Mouse (Mus musculus): ENCODE measurements around the gene Alkbh2.

The Alkbh2 gene

DNA sequence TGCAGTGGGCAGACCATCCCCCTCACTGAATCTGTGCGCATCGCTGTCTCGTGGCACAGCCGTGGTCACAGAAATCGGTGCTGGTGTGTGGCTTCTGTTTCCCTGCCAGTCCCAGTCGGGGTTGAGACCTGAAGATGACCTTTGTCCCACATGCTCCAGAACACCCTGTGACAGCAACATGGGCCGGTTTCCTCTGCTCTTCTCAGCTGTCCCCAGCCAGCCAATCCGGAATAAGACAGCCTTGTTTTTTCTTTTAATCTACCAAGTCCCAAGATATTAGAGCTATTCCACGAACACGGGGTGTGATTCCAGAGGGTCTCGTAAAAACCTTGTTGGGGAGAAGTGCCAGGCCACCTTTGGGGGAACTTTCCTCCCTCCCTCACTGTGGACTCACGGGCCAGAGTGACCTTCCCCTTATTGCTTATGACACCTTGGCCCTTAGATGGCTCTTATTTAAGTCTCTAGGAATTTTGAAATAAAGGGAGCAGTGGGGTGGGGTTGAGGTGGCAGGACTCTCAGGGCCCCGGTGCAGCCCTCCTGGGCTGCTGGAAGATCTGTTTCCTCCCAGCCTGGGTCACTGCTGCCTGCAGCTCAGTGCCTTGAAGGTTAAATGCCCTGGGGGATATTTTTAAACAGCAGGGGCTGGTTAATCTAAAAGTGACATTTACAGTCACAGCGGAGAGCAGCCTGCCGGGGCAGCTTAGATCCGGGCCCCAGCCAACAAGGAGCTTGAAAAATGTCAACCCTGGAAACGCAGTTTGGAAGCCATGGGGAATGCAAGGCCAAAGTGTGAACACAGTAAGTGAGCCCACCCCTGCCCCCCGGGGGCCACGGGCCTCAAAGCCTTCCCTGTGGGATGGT lies 18.2 kb upstream of the Alkbh2 start, which contains the start of gene Acacb:
Gene Acacb, plus strand, starts transcription at position 508 of the 861 bp plus-strand sequence.
- no peak for DNase-seq (ENCODE audit: inconsistent ontology term)

DNA sequence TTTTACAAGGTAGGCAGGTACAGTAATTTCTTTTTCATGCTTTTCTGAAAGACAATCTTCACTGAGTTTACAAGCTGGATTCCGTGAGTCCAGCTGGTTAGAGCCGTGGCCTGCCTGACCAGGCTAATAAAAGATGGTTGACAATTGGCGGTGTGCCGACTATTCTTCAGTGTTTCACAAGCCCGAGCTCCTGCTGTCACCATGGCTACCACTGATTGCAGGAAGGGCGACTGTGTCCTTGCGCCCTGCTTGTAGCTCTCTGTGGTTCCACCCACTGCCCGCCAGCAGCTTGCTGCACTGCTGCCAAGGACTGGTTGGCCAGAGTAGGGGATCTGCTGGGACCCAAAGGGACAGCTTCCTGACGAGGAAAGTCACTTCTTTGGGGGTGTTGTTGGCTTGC lies 11.2 kb upstream of the Alkbh2 start:
- peak; percentile 89 for DNase-seq (ENCODE audit: inconsistent ontology term)

DNA sequence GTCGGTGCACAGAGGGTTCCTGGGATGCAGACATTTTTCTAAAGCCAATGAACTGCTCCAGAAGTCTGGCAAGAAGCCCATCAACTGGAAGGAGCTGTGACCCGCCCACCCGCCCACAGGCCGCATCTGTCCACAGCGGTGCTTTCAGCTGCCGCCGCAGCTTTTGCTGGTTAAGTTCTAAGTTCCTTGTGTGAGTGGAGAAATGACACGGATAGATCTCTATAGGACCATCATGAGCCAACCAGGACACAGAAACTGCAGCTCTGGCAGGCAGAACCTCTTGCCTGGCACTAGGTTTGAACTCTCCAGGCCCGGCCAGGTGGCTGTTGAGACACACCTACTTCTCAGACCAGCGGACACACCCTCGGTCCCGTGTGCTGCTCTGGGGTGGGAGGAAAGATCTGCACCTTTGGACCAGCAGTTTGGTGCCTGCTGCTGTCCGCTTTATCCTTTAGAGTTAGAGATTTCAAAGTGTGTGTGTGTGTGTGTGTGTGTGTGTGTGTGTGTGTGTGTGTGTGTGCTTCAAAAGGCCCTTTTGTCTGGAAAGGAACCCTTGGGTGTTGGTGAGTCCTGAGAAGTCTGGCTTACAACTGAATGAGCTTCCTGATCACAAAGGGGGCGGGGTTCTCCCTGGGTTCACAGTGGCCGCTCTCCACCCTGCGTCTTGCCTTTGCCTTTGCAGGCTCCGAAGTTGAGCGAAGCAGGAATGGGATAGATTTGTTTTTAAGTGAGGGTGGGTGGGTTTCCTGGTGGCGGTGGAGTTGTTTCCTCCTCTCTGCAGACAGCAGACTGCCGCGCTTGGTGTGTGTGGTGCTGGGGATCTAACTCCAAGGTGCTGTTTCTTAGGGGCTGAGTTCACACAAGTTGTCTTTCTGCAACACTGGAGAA lies 10.5 kb upstream of the Alkbh2 start:
- peak; percentile 48 for DNase-seq (ENCODE audit: inconsistent ontology term)

DNA sequence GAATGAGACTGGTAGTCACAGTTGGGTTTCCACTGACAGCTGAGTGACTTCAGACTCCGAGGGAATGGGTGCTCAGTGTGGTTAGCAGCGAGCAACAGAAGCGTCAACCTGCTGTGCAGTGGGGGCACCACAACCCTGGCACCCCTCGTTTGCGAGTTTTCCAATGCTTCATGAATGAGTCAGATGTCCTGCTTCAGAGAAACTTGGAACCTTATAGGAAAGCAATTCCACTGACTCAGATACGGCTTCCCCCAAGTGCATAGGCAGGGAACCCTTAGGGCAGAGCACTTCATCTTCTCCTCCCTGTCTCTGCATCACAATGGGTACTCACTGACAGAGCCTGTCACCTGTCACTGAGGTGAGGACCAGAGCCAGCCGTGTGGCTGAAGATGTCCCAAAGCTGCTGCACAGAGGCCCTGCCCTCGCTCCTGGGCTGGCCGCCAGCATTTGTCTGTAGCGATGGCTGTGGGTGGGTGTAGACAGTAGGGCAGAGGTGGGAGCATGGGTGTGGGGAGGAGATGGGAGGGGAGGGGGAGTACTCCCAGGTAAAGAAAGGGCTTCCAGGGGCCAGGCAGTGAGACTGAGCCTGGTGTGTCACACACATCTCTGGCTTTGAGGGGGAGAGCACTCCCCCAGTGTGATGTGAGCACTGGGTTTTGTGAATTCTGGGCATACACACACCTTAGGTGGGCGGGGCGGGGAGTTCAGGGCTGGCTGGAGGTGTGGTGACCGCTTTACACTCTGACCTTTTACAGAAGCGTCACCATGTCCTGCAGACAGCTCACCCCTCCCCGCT lies 9.7 kb upstream of the Alkbh2 start:
- peak; percentile 72 for DNase-seq (ENCODE audit: inconsistent ontology term)

DNA sequence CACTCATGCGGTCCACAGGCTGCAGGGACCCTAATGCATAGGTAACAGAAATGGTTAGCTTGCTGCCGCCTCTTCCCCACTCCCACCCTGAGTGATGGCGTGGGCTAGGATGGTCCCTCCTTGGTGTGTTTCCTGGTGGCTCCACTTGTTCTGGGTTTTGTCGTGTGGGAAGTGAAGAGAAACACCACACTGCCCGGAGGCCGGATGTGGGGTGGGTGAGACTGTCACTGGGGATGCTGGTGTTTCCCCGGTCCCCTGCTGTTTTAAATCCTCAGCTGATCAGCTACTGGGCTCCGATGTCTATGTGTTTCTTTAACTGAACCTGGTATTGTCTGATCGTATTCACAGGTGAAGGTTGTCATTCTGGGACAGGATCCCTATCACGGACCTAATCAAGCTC lies 7.5 kb upstream of the Alkbh2 start:
- DNase-seq (ENCODE audit: inconsistent ontology term), result no peak

DNA sequence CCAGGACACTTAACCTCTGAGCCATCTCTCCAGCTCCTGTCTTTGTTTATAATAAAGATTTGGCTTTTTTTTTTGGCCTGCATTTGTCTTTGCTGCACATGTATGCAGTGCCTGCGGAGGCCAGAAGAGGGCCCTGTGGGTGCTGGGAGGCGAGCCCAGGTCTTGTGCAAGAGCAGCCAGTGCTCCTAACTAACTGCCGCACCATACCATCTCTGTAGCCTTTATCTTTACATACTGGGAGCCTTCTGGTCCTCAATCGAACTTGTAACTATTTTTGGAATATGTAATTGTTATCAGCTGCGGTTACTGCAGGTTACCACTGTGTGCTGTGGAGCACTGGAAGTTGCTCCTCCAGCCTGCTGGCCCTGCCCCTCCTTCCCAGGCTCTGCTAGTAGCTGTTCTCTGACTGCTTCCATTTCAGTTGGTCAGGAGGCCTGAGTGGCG lies 6.1 kb upstream of the Alkbh2 start:
- DNase-seq (ENCODE audit: inconsistent ontology term), result peak; percentile 48

DNA sequence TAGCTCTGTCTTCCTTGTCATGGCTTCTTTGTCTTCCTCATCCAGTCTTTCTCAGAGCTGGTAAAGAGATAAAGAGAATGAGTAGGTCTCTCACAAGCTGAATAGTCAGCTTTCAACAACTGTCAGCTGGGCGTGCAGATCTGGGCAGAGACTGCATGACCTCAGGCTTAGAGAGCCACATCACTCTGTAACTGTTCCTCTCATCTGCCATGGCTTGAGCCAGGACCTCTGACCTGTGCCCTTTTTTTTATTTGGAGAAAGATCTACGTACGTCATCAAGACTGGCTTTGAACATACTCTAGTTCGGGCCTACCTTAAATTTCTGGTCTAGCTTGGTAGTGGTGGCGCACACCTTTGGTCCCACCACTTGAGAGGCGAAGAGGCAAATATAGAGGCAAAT lies 4.8 kb upstream of the Alkbh2 start:
- DNase-seq (ENCODE audit: inconsistent ontology term), result no peak

DNA sequence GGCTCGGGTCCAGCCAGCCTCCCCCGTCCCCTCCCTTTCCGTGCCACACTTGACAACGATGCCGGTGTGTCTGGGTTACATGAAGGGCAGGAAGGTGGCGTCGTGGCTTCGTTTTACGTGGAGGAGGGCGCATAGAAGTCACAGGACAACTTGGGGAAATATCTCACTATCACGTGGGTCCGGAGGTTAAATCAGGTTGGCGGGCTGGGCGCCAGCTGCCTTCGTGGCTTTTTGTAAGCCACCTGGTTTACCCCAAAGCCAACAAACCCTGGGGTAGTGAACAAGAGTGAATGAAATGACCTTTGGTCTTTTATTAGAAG lies 3.5 kb upstream of the Alkbh2 start:
- DNase-seq (ENCODE audit: inconsistent ontology term), result peak; percentile 66

DNA sequence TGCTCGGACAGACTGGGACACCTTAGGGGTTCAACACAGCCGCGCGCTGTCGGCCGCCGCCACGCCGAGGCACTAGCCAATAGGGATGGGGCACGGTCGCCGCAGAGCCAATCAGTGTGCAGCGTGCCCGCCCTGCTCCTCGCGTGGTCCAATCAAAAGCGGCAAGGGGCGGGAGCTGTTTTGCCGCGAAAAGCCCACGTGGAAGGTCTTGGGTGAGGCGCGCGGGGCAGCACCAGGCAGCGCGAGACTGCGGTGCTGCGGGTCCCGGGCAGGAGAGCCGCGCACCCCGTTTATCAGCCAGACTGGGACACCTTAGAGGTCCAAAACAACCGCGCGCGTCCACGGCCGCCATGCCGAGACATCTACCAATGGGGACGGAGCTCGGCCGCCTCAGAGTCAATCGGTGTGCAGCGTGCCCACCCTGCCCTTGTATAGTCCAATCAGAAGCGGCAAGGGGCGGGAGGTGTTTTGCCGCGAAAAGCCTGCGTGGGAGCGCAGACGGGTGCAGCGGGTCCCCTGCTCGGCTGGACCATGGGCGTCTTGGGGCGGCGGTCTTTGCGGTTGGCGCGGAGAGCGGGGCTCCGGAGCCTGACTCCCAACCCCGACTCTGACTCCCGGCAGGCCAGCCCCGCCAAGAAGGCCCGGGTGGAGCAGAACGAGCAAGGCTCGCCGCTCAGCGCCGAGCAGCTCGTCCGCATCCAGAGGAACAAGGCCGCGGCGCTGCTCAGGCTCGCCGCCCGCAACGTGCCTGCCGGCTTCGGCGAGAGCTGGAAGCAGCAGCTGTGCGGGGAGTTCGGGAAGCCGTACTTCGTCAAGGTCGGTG lies 2.9 kb upstream of the Alkbh2 start:
- peak; percentile 93 for DNase-seq (ENCODE audit: inconsistent ontology term)

DNA sequence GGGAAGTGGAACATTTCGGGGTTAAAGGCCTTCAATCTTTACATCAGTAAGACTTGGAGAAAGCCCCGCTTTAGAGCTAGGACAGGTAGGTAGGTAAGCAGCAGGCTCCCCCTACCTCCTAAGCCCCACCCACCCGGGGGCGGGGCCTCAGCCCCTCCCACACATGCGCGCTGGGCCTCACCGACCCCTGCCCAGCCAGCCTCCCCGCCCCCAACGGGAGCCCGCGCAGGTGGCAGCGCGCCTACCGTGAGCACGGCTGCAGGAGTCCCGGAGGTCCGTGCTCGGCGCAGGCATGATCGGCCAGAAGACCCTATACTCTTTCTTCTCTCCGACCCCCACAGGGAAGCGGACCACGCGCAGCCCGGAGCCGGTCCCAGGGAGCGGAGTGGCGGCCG lies 2.2 kb upstream of the Alkbh2 start, which contains the start of gene Ung:
Gene Ung, plus strand, starts transcription at position 176 of the 395 bp plus-strand sequence.
- DNase-seq (ENCODE audit: inconsistent ontology term), result peak; percentile 50

DNA sequence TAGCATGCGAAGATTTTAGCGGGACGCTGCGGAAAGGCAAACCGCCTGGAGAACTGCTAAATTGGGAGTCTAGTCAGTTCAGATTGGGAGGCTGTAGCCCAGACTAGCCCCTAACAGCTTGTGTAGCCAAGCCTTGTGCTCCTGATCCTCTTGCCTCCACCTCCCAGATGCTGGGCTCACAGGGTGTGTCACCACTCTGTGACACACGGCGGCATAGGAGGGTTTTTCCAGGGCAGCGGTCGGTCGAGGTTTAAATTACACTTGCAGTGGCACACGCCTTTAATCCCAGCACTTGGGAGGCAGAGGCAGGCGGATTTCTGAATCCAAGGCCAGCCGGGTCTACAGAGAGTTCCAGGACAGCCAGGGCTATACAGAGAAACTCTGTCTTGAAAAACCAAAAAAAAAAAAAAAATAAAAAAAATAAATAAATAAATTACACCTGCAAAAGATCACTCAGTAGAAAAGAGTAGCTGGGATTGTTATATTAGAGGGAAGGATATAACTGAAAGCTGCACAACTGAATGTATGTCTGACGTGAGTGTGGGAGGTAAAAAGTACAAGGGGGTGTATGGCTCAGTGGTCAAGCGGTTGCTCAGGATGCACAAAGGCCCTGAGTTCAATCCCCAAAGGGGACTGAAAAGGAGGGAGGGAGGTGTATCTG lies 1.7 kb upstream of the Alkbh2 start:
- no peak for DNase-seq (ENCODE audit: inconsistent ontology term)

DNA sequence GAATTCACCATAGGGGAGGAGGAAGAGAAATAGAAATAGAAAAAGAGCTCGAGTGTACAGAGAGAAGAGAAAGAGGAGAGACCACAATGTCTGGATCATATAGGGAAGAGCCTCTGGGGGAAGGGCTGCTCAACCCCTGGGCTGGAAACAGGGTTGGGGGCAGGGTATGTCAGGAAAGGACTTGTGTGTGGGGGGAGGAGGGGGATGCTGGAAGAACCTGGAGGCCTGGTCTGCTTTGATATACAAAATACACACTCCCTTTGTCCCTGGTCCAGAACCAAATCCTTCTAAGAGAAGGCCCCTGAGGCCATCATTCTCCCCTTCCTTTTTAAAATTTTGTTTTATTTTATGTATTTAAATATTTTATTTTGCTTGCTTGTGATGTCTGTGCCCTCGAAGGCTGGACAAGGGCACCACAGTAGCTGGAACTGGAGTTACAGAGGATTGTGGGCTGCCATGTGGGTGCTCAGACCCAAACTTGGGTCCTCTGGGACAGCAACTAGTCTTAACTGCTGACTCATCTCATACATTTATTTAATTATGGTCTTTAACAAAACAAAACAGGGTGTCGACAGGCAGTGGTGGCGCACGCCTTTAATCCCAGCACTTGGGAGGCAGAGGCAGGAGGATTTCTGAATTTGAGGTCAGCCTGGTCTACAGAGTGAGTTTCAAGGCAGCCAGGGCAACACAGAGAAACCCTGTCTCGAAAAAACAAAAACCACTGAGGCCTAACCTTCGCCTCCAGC lies 1.3 kb downstream of the Alkbh2 start:
- DNase-seq (ENCODE audit: inconsistent ontology term), result no peak

DNA sequence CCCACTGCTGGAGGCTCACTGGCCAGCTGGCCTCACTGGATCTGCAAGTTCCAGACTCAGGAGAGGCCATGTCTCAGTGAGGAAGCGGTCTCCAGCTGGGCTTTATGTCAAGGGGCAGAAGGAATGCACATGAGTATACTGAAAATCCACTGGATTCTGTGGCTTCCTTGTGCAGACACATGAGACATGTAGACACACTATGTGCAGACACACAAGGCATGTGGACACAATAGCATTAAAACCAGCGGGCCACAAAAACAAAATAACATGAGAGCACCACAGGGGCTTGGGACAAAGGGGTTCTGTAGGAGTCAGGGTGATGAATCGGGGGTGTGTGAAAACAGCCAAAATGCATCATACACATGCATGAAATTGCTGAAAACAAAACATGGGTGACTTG lies 2.0 kb downstream of the Alkbh2 start:
- DNase-seq (ENCODE audit: inconsistent ontology term), result no peak

DNA sequence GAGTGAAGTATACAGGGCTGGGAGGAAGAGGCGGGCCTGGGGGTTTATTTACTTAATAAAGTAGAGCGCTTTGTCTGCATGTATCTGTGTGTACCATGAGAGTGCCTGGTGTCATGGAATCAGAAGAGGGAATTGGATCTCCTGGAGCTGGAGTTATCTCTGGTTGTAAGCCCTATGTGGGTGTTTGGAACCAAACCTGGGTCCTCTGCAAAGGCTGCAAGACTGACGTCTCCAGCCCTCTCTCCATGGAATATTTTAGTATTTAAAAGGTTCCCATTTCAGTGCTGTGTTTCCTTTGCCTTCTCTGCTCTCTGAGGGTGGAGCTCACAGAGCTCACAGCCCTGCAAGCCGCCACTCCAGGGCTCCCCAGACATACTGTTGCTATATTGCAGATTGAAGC lies 8.2 kb downstream of the Alkbh2 start:
- no peak for DNase-seq (ENCODE audit: inconsistent ontology term)

DNA sequence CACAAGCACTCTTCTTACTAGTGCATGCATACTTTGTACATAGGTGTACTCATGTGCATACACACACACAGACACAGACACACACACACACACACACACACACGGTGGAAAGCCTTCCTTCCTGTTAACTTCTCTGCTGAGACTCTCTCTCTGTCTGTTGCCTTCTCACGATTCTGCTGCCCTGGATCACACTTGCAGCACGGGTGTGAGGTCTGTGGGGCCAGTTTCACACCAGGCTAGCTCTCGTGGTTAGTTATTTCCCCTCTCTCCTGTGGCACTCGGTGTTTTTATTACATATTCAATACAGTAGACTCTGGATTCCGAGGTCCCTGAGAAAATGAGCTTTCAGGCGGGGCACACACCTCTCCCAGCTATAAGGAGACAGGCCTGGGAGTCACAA lies 11.4 kb downstream of the Alkbh2 start:
- DNase-seq (ENCODE audit: inconsistent ontology term), result no peak

DNA sequence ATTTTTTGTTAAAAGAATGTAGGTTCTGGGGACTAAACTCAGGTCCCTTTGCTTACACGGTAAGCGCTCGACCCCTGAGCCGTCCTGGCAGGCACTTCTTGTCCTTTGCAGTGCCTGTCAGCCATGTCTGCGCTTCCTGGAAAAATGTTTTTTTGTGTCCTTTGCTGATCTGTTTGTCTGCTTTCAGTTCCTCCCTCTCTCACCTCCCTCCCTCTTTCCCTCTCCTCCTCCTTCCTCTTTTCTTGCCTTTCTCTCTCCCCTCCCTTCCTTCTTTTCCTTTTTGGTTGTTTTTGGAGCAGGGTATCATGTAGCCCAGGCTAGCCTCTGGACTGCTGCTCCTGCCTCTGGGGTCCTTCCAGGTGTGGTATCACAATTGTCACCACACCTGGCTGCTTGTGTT lies 13.0 kb downstream of the Alkbh2 start:
- no peak for DNase-seq (ENCODE audit: inconsistent ontology term)

DNA sequence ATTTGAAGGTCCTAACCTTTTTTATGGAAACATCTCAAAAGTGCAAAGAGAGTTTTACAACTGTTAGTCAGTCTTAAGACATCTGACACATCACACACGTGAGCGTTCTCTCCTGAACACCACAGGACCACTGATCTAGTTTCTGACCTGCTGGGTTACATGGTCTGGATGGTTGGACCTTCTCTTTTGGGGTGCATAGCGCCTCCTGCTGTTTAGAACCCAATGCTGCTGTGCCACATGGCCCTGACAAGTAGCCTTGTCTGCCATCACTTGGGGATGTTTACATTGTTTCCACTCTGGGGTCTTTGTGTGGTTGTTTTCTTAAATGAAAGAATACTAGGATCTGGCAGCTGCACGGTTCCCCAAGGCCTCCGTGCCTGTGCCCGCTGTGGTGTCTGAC lies 14.7 kb downstream of the Alkbh2 start:
- DNase-seq (ENCODE audit: inconsistent ontology term), result no peak

DNA sequence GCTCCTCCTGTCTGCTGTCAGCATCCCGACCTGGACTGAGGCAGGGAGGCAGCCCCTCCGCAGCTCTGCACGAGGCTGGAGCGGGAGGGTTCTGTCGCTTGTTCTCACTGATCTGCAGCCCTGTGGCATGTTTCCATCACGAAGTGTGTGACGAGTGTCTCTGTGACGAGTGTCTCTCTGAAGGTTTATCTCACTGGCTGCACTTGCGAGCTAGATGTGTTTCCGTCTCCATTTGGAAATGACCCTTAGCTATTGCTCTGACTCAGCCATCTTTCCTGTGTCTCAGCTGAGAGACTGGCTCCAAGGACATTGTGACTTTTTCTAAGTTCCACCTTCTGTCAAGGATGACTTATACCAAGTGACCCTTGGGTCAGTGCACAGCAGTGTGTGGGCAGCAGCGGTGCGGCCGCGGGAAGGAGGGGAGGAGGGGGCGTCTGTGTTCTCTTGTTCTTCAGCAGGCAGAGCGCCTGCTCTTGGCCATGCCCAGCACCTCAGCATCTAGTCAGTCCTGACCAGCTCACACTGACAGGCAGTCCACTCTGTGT lies 21.6 kb downstream of the Alkbh2 start:
- DNase-seq (ENCODE audit: inconsistent ontology term), result no peak

DNA sequence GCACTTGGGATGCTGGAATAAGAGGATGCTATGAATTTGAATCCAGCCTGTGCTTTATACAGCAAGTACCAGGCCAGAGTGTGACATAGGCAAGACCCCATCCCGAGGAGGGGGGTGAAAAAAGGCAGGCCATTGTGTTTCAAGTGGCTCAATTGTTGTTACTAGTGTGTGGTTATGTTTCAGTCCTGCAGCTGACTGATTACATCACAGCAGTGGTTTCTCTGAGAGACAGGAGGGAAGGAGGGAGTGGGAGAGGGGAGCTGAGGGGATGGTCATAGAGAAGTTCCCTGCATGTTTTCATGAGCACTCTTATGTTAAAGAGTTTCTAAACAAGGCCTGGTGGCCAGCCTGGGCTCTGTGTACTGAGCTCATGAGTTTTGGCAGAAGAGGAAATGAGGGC lies 25.2 kb downstream of the Alkbh2 start:
- DNase-seq (ENCODE audit: inconsistent ontology term), result peak; percentile 47

DNA sequence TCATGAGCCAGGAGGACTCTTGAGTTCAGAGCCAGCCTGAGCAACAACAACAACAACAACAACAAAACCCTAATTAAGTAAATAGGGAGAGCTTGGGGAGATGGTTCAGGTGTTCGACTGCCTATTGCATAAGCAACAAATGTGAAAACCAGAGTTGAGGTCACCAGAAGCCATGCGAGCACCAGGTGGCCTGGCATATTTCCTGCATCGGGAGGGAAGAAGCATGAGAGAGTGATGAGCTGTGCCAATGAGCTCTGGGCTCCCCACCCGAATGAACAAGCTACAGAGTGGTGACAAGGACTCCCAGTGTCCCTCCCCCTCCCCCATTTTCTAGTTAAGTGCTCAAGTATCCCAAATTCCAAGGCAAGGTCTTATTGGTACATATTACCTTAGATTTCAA lies 26.1 kb downstream of the Alkbh2 start:
- no peak for DNase-seq (ENCODE audit: inconsistent ontology term)
